Mouse (Mus musculus): Measurements from ENCODE around the gene Colec11. TPM values are rescaled to one million over a fixed set of nuclear protein-coding genes. Genes with fewer than 3 reads are reported as not detected.
A peak's percentile ranks its signal among the peaks of the same experiment; 100 is the strongest.

The Colec11 gene
- total RNA-seq, 4 experiments from 2014 or later: 11.8 to 18.1 (median 14.3) TPM

GRCm38 (mm10) chr12:28602259-28602658, 20.9 kb downstream of the Colec11 start:
- DNase-seq (ENCODE audit: low spot score): peak; percentile 40

DNA sequence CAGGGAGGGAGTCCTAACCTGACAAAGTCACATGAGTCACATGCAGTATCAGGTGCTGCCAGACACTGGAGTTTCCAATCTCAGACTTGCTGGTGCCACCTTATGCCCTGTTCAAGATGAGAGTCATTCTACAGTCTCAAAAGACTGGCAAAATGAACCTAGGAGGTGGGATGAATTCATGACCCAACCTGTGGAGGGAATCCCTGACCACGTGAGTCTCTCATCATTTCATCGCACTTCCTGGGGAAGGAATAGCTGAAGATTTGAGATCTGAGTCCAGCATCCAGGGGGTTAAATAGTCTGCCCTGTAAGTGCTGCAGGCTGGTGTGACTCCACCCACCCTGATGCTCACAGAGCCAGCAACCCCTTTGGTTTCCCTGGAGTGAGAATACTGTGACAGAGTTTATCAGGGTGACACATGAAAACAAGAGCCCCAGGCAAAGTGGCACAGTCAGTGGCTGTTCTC, 24.6 kb downstream of the Colec11 start:
- DNase-seq (ENCODE audit: low spot score): no peak

DNA sequence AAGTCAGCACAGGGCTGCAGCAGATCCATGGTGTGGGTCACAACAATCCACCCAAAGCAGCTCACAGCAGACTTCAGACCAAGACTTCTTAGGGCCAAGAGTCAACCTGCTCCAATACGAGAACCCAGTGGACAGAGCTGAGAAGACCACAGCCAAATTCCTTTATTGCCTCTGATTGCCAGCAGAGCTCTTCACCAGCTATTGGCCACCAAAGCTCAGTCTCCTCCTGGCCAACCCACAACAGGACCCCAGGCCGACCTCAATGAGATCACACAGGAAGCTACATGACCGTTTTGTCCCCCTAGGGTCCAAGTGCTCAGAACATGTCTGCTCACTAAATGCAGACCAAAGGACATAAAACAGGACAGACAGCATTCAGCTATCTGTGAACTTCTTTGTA, 25.1 kb downstream of the Colec11 start:
- DNase-seq (ENCODE audit: low spot score): no peak

- DNase-seq (ENCODE audit: low spot score): no peak
Observed at GRCm38 (mm10) chr12:28597699-28598098, 25.5 kb downstream of the Colec11 start.

DNA sequence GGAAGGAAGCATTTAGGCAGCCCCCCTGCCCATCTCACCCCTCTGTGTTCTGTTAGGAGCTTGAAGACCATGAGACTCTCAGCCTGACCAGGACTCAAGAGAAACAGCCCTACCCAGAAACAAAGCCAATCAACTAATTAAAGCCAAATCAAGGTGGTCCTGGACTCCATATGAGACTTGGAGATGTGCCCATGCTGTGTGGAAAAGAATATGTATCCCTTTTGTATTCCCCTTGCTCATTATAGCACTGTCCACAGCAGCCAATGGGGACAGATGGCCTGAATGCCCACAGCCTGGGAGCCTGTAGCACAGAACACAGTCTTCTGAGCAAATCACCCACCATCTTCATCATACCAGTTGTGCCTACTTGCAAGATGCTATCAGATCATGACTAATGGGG, 26.3 kb downstream of the Colec11 start:
- DNase-seq (ENCODE audit: low spot score): no peak

GRCm38 (mm10) chr12:28590428-28590827, 32.7 kb downstream of the Colec11 start:
- DNase-seq (ENCODE audit: low spot score): no peak

GRCm38 (mm10) chr12:28589090-28589868, 33.9 kb downstream of the Colec11 start:
- DNase-seq (ENCODE audit: low spot score): peak; percentile 81

DNA sequence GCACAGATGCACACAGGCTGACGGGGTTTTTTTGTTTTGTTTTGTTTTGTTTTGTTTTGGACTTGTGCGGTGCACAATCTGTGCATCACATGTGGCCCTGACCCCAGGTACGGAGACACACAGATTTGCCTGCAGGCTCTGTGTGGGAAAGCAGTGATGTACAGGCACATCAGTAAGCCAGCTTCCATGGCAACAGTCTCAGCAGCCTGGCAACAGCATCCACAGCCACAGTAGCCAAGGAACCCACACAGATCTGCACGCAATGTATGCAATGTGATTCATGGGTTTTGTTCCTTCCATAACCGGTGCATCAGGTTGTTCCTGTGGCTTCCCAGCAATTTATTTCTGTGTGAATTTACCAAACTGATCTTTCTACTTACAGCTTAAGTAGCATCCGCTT, 35.2 kb downstream of the Colec11 start:
- DNase-seq (ENCODE audit: low spot score): no peak

DNA sequence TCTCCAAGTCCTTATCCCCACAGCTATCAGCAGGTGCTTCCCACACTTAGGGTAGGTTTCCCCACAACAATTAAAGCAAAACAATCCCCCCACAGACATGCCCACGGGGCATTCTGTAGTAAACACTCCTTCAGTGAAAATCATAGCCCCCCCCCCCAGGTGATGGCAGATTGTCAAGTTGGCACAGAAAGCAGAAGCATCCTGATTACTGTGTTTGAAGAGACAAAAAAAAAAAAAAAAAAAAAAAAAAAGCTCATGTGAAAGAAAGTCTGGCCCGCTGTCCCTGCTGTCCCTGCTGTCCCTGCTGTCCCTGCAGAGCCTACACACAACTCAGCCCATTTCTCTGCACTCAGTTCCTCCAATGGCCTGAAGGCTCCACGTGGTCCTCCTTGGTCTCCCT, 39.1 kb downstream of the Colec11 start:
- DNase-seq (ENCODE audit: low spot score): no peak

DNA sequence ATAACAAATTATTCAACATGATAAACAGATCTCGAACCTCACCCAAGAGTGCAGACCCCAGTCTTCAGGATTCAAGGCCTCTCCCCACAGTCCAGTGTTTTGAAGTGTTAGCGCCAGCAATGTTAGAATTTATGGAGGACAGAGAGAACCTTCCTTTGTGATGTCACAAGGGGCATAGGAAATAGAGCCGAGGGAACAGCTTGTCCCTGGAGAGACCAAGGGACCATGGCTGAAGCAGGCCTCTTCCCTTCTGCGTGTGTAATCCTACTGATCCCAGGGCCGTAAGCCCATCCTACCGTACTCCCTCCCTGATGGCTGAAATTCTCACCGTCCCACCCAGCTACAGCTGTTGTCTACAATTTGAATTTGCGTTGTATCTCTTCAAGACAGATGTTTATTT, 40.8 kb downstream of the Colec11 start, which contains the start of gene Allc:
Allc (minus strand) TSS at position 101 of the 400 bp plus-strand sequence.
- DNase-seq (ENCODE audit: low spot score): no peak

DNA sequence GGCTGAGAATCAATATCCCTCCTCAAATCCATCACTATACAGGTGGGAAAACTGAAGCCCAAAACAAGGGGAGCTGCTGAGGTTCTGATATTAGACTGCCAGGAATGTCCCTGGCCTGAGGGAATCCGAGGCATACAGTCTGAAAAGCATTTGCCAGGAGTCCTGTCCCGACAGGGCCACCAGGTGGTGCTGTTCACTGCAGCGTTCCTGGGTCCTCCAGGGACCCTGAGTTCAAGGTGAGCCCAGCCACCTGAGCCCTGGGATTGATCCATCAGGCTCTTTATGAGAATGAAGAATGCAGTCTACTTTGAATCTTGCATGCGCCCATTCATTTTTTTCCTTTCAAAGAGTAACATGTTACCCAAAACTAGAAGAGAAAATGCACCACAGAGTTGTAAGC, 44.0 kb downstream of the Colec11 start:
- DNase-seq (ENCODE audit: low spot score): no peak

GRCm38 (mm10) chr12:28578147-28578546, 45.0 kb downstream of the Colec11 start:
- DNase-seq (ENCODE audit: low spot score): no peak

DNA sequence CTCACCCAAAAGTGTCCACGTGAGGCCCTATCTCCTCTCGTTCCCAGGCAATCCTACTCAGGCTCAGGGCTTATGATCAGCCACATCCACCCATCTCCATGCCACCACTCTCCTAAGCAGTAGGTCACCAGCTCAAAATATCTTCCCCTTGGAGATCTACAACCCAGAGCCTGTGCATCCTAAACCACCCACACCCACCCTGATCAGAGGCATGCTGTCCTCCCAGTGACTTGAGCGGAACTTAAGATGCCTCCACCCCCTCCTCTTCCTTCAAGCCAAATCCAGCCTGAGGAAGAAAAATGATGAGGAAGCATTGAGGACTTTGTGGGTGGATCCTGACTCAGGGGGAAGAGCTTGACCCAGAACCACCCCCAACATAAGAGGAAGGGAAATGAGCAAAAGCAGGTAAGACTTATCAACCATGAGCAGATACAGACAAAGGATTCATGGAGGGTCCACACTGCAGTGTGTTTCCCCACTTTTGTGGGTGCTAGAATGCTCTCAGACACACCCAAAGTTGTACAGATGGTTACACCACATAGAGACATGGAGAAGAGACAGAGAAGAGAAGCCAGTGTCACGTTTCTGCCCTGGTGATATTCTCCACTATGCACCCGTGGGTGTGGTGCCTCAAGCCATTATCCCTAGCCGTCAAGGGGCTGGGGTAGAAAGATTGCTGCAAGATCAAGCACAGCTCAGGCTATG, 47.7 kb downstream of the Colec11 start:
- no peak for DNase-seq (ENCODE audit: low spot score)

DNA sequence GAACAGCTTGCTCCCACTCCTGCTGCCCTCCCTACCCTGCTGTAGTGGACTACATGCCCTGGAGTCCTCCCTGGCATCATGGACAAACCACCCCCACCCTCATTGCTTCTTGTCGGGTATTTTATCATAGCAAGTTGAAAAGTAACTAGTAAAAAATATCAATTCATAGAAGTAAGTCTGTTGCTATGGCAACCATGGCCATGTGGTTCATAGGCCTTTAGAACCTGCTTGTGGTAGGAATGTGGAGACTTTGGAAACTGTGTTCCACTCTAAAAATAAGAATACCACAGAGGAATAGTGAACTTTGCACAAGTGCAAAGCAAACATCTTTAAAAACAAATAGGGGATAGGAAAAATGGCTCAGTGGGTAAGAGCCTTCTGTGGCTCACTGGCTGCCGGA, 50.9 kb downstream of the Colec11 start:
- no peak for DNase-seq (ENCODE audit: low spot score)

DNA sequence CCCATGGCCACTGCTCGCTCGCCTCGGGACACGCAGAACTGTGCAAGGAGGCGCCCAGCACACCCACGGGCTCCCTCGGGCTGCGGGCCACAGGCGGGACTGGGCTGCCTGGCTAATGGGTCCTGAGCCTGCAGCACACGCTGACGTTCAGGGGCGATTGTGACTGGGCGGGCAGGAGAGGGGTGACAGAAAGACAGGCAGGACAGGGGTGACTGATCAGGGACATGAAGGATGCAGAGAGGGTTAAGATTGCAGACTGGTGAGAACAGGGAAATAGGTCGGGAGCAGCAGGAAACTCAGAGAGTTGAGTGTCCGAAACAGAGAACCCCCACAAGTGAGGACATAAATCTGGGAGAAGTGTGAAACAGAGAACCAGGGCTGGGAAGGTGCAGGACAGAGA, 70.9 kb downstream of the Colec11 start, which contains the start of gene Dcdc2c:
Dcdc2c (minus strand) TSS at position 101 of the 400 bp plus-strand sequence.
- DNase-seq (ENCODE audit: low spot score): no peak

DNA sequence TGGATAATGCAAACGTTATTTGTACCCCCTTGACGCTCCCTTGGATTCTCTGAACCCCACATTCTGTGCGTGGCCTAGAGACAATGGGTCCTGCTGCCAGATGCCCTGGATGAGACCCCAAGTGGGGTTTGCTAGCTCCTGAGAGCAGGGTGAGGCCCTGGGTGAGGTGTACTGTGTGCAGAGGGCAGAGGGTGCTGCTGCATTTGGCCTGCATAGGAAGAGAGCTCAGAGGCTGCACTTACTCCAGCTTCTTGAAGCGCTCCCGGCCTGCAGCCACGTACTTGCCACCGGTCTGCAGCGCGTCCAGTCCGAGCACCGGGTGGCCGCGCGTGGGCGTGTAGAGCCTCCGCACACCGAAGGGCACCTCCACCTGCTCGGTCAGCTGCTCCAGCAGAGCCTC, 71.4 kb downstream of the Colec11 start:
- no peak for DNase-seq (ENCODE audit: low spot score)

DNA sequence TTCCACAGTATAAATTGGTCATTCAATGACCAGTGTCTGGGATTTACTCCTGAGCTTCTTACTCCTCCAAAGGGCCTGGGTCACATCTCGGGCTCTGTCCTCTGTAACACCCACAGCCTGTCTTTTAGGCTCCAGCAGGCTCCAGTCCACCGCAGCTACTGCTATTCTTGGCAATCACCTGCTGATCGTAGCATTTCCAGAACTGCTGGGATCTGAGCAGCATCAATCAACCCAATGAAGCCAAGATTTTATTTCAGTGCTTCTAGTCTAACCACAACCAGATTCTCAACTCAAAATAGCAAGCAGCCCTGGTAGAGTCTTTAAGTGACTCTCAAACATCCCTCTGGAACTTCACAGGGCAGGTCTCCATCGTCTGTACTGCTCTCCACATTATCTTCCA, 74.3 kb downstream of the Colec11 start:
- no peak for DNase-seq (ENCODE audit: low spot score)

Other genes starting within 250 kb of the Colec11 start
- gene Dcdc2c, start 71.0 kb downstream of the Colec11 start, total RNA-seq (2022): not detected
- gene Allc, start 40.9 kb downstream of the Colec11 start, total RNA-seq (2022): not detected
- 100 to 1,000 TPM; 211 to 303 (median 290) TPM for gene Rps7, start 12.6 kb upstream of the Colec11 start, total RNA-seq (2022)
- 1 to 10 TPM; 6.7 to 9.4 (median 8.2) TPM for gene Rnaseh1, start 26.2 kb upstream of the Colec11 start, total RNA-seq (2022)
- 10 to 100 TPM; 58.0 to 62.6 (median 61.6) TPM for gene Adi1, start 51.9 kb upstream of the Colec11 start, total RNA-seq (2022)
- 10 to 100 TPM; 20.8 to 26.5 (median 23.6) TPM for gene Trappc12, start 127.1 kb upstream of the Colec11 start, total RNA-seq (2022)
- 1 to 10 TPM; 8.9 to 9.6 (median 9.0) TPM for gene Eipr1, start 128.4 kb upstream of the Colec11 start, total RNA-seq (2022)

All from heart, adult 8-10 months (tissue).